Mouse (Mus musculus): ENCODE data around the gene Kifc5b. TPM values are rescaled to one million over a fixed set of nuclear protein-coding genes. Genes with fewer than 3 reads are reported as not detected.

Kifc5b gene
- polyA plus RNA-seq, 1 experiment from 2014 or later: 6.9 TPM

DNA sequence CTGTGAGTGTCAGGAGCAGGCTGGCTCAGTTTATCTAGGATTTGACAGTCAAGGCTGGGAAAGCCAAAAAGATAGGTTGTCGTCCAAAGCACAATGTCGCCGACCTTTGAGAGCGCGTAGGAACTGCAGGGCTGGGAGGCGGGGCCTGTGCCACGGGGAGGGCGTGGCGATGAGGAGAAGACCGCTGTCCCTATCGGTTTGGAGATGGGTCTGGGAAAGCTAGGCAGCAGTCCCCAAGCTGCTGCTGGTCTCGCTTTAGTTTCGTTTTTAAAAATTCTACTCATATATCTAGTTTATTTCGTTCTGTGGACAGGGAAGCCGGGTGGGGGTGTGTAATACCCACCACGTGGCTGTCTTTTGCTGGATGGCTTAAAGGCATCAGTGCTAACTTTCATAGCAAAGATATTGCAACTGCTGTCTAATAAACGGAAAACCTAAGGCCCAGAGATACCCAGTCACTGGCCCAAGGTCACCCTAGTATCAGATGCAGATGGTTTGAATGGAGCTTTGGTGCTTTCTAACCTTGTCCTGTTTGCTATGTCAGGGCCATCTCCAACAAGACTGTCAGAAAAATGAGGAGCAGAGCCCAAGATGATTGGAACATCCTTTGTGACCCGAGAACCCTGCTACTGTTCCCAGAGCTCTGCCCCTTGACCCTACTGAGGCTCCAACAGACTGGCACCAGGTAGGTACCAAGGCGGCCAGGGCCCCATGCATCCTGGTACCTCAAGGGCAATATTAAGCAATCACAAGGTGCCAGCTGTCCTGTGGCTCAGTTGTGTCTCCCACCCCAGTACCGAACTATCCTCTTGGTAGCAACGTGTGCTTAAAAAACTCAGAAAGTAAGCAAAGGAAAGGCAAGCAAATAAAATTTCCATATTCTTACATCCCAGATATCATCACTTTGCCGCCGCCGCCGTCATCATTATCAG, 31.6 kb upstream of the Kifc5b start:
- Histone ChIP-seq H3K27me3 (ENCODE audit: control insufficient read depth, insufficient read depth, low read length) (peaks cover 7% of the 10 kb centered on the region; the same call in 1 of the 2 replicates), H3K4me3 (ENCODE audit: low read length) (peak overlapping the region; percentile 40), H3K27ac (ENCODE audit: low read depth, low read length) (no peak overlapping the region), H3K4me1 (ENCODE audit: control insufficient read depth, insufficient read depth, low read length) (peaks cover 5% of the 10 kb centered on the region), H3K36me3 (ENCODE audit: control insufficient read depth, insufficient read depth, low read length) (no peaks in the 10 kb centered on the region), H3K9ac (ENCODE audit: low read depth, low read length) (peak overlapping the region; percentile 40), H3K9me3 (ENCODE audit: control insufficient read depth, low read length) (no peaks in the 10 kb centered on the region), H3K4me2 (replicated peaks; ENCODE audit: low read depth, low read length) (peak overlapping the region; percentile 43)
- 20% methylated on average over 25 of the region's 25 CpGs for WGBS
- peak; percentile 75 for ATAC-seq (ENCODE audit: low FRiP score, low TSS enrichment)

DNA sequence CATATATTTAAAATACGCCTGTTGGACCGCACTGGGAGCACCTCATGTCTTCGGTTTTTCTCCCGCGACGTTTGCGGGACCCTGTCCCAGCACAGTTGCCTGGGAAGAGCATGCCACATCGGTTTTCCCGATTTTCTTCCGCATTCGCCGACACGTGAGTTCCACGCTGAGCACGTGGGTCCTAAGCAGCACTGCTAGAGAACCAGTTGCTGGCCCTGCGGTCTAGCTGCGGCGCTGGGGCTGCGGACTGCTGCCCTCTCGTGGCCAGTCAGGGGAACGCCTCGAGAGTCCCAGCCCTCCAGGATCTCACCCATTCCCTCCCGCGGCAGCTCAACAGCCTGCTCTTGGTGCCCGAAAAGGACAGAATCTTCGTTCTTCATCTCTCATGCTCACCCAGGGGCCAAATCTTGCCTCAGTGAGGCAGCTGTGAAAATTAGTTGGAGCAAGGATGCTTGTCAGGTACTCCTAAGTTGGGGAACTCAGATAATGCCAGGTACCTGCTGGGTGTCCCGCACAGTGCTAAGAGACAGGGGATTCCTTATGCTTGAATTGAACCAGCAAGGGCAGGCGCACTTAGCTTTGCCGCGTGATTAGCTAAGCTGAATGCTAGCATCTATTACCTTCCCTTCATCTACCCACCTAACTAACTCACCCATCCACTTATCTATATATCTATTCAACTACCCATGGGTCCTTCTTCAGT, 30.7 kb upstream of the Kifc5b start:
- peak overlapping the region; percentile 40 for H3K4me3 ChIP-seq (ENCODE audit: low read length)
- peak; percentile 87 for ATAC-seq (ENCODE audit: low FRiP score, low TSS enrichment)
- H3K27ac ChIP-seq (ENCODE audit: low read depth, low read length): no peak overlapping the region
- WGBS: 9% methylated on average over 30 of the region's 30 CpGs
- H3K9me3 ChIP-seq (ENCODE audit: control insufficient read depth, low read length): no peaks in the 10 kb centered on the region
- H3K4me2 ChIP-seq (replicated peaks; ENCODE audit: low read depth, low read length): peak overlapping the region; percentile 43
- no peaks in the 10 kb centered on the region for H3K36me3 ChIP-seq (ENCODE audit: control insufficient read depth, insufficient read depth, low read length)
- peaks cover 7% of the 10 kb centered on the region; the same call in 1 of the 2 replicates for H3K27me3 ChIP-seq (ENCODE audit: control insufficient read depth, insufficient read depth, low read length)
- H3K4me1 ChIP-seq (ENCODE audit: control insufficient read depth, insufficient read depth, low read length): peaks cover 5% of the 10 kb centered on the region
- H3K9ac ChIP-seq (ENCODE audit: low read depth, low read length): peak overlapping the region; percentile 12; the same call in 1 of the 2 replicates

DNA sequence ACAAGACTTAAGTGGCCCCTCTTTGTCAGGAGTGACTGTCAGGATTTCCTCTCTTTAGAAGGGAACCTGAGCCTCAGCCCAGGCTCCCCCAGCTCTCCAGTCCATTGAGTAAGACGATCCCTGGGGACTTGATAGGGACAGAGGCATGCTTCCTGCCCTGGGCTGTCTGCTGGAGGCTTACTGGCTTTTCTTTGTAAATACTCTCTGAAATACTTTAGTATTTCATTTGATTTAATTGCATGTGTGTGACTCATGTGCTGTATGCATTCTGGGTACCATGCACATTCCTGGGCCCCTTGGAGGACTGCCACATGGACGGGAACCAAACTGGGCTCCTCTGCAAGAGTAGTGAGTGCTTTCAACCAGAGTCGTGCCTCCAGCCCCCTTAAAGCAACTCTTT, 29.0 kb upstream of the Kifc5b start:
- 19% methylated on average over 3 of the region's 3 CpGs for WGBS

DNA sequence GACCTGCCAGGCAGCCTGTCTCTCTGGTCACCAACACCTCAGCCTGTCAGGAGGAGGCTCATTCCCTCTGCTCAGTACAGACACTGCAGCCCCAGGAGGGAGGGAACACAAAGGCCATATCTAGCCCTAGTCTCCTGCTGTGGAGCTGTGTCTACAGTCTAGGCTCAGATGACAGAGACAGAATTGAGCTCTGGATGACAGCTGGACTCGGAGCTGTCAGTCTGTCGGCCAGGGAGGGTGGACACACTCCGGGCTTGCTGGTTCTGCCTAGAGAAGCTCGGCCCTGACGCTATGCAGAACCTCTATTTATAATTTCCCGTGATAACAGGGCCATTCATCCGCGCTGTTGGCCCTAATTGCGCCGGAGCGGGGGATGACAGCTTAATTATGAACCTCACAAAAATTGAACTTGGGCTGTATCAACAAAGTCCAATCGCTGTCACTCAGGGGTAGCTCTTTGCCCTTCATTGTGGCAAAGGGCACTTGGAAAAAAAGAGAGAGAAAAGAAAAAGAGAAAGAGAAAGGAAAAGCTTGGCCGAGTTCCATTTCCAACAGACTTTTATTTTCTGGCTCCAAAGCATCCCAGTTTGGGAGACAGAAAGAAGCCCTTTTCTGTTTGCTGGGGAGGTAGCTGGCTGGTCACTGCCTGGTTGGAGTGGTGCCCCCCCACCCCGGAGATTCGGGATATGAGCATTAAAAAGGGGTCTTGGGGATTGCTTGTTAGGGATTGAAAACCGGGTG, 24.1 kb upstream of the Kifc5b start:
- H3K9me3 ChIP-seq (ENCODE audit: control insufficient read depth, low read length): no peaks in the 10 kb centered on the region; the same call in 1 of the 2 replicates
- no peak overlapping the region for H3K4me2 ChIP-seq (replicated peaks; ENCODE audit: low read depth, low read length)
- WGBS: 47% methylated on average over 16 of the region's 16 CpGs
- ATAC-seq (ENCODE audit: low FRiP score, low TSS enrichment): no peak
- H3K36me3 ChIP-seq (ENCODE audit: control insufficient read depth, insufficient read depth, low read length): no peaks in the 10 kb centered on the region
- no peak overlapping the region for H3K27ac ChIP-seq (ENCODE audit: low read depth, low read length)
- no peak overlapping the region for H3K4me3 ChIP-seq (ENCODE audit: low read length)
- H3K27me3 ChIP-seq (ENCODE audit: control insufficient read depth, insufficient read depth, low read length): no peaks in the 10 kb centered on the region; the same call in 1 of the 2 replicates
- no peak overlapping the region for H3K9ac ChIP-seq (ENCODE audit: low read depth, low read length)
- H3K4me1 ChIP-seq (ENCODE audit: control insufficient read depth, insufficient read depth, low read length): no peaks in the 10 kb centered on the region

More for the DNA sequence above, 29.0 kb upstream of the Kifc5b start:
- Histone ChIP-seq H3K36me3 (ENCODE audit: control insufficient read depth, insufficient read depth, low read length) (no peaks in the 10 kb centered on the region), H3K27me3 (ENCODE audit: control insufficient read depth, insufficient read depth, low read length) (peaks cover 7% of the 10 kb centered on the region; the same call in 1 of the 2 replicates), H3K4me1 (ENCODE audit: control insufficient read depth, insufficient read depth, low read length) (peaks cover 5% of the 10 kb centered on the region), H3K9ac (ENCODE audit: low read depth, low read length) (no peak overlapping the region), H3K4me3 (ENCODE audit: low read length) (no peak overlapping the region), H3K9me3 (ENCODE audit: control insufficient read depth, low read length) (no peaks in the 10 kb centered on the region), H3K4me2 (replicated peaks; ENCODE audit: low read depth, low read length) (no peak overlapping the region), H3K27ac (ENCODE audit: low read depth, low read length) (no peak overlapping the region)
- no peak for ATAC-seq (ENCODE audit: low FRiP score, low TSS enrichment)

DNA sequence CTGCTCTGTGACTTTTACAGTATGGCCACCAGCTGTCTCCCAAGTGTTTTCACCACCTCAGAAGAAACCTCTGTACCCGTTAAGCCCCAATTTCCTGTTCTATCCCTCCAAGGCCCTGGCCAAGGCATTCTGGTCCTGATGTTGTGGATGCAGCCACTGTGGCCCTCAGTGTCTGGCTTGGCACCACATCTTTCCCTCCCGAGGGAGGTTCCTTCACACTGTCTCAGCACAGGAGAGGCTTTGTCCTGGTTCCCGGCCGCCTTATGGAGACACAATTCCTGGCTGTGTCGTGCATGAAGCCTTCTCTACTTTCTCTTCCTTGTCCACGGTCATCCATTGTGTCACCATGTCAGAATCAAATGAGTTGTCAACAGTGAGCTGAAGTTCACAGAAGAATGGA, 23.4 kb upstream of the Kifc5b start:
- WGBS: 60% methylated on average over 6 of the region's 6 CpGs
- H3K4me3 ChIP-seq (ENCODE audit: low read length): no peak overlapping the region
- no peaks in the 10 kb centered on the region; the same call in 1 of the 2 replicates for H3K27me3 ChIP-seq (ENCODE audit: control insufficient read depth, insufficient read depth, low read length)
- no peak overlapping the region for H3K9ac ChIP-seq (ENCODE audit: low read depth, low read length)
- no peaks in the 10 kb centered on the region for H3K4me1 ChIP-seq (ENCODE audit: control insufficient read depth, insufficient read depth, low read length)
- H3K4me2 ChIP-seq (replicated peaks; ENCODE audit: low read depth, low read length): no peak overlapping the region
- H3K9me3 ChIP-seq (ENCODE audit: control insufficient read depth, low read length): no peaks in the 10 kb centered on the region; the same call in 1 of the 2 replicates
- no peak for ATAC-seq (ENCODE audit: low FRiP score, low TSS enrichment)
- H3K27ac ChIP-seq (ENCODE audit: low read depth, low read length): no peak overlapping the region
- H3K36me3 ChIP-seq (ENCODE audit: control insufficient read depth, insufficient read depth, low read length): no peaks in the 10 kb centered on the region

DNA sequence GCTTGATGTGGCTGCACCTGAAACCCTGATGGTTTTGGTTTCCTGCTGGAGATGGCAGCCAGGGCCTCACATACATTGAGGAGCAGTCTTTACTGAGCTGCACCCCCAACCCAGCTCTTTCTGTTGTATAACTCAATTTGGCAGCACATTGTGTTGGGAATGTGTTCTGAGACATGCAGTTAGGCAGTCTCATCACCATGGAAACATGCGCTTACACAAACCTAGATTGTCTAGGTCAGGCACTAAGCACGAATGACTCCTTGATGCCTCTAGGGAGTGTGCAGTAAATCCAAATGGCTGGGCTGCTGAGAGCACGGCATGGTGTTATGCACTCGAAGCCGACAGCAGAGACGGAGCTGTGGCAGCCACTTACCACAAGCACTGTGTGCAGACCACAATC, 22.5 kb upstream of the Kifc5b start:
- no peaks in the 10 kb centered on the region; the same call in 1 of the 2 replicates for H3K27me3 ChIP-seq (ENCODE audit: control insufficient read depth, insufficient read depth, low read length)
- no peak overlapping the region for H3K9ac ChIP-seq (ENCODE audit: low read depth, low read length)
- H3K36me3 ChIP-seq (ENCODE audit: control insufficient read depth, insufficient read depth, low read length): no peaks in the 10 kb centered on the region
- whole genome bisulfite sequencing: 61% methylated on average over 6 of the region's 6 CpGs
- H3K9me3 ChIP-seq (ENCODE audit: control insufficient read depth, low read length): no peaks in the 10 kb centered on the region; the same call in 1 of the 2 replicates
- no peaks in the 10 kb centered on the region for H3K4me1 ChIP-seq (ENCODE audit: control insufficient read depth, insufficient read depth, low read length)
- H3K4me2 ChIP-seq (replicated peaks; ENCODE audit: low read depth, low read length): no peak overlapping the region
- H3K4me3 ChIP-seq (ENCODE audit: low read length): no peak overlapping the region
- ATAC-seq (ENCODE audit: low FRiP score, low TSS enrichment): no peak
- no peak overlapping the region for H3K27ac ChIP-seq (ENCODE audit: low read depth, low read length)

DNA sequence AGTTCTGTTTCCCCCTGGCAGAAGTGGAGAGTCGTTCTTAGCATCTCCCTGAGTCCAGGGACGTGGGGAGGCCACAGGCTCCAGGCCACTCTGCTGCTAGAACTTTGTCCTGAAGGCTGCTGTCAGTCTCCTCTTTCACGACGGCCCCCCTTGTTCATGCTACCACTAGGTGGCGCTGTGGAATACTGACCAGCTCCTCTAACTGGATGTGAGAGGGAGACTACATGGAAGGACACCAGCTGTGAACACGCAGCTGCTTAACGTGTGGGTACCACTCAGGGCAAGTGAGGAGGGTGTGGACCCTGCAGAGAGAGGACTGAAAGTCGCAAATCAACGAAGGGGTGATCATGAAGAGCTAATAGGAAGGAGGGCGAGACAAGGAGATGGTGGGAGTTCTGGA, 21.3 kb upstream of the Kifc5b start:
- Histone ChIP-seq H3K27me3 (ENCODE audit: control insufficient read depth, insufficient read depth, low read length) (no peaks in the 10 kb centered on the region), H3K4me1 (ENCODE audit: control insufficient read depth, insufficient read depth, low read length) (no peaks in the 10 kb centered on the region), H3K27ac (ENCODE audit: low read depth, low read length) (no peak overlapping the region), H3K4me2 (replicated peaks; ENCODE audit: low read depth, low read length) (no peak overlapping the region), H3K9me3 (ENCODE audit: control insufficient read depth, low read length) (no peaks in the 10 kb centered on the region; the same call in 1 of the 2 replicates), H3K36me3 (ENCODE audit: control insufficient read depth, insufficient read depth, low read length) (no peaks in the 10 kb centered on the region), H3K4me3 (ENCODE audit: low read length) (no peak overlapping the region), H3K9ac (ENCODE audit: low read depth, low read length) (no peak overlapping the region)
- ATAC-seq (ENCODE audit: low FRiP score, low TSS enrichment): peak; percentile 61; the same call in 1 of the 2 replicates
- 14% methylated on average over 10 of the region's 10 CpGs for WGBS

DNA sequence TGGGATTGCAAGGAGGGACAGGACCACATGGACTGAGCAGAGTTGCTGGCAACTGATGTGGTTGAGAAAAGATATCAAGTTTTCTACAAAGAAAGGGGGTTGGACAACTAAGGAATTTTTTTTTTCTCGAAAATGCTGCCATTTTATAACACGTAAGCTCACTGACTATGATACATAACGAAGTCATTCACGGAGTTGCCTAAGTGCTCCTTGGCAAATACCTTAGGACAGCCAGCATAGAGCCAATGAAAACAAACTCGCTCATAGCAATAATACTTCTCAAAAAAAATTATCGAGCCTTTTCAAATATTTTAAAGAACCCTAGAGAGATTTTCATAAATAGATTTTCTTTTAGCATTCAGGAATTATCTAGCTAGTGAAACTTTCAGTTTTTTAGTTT, 16.0 kb upstream of the Kifc5b start:
- 84% methylated on average over 6 of the region's 6 CpGs for WGBS
- ATAC-seq (ENCODE audit: low FRiP score, low TSS enrichment): no peak
- no peak overlapping the region for H3K4me2 ChIP-seq (replicated peaks; ENCODE audit: low read depth, low read length)
- no peak overlapping the region for H3K4me3 ChIP-seq (ENCODE audit: low read length)
- H3K27me3 ChIP-seq (ENCODE audit: control insufficient read depth, insufficient read depth, low read length): no peaks in the 10 kb centered on the region
- no peaks in the 10 kb centered on the region for H3K4me1 ChIP-seq (ENCODE audit: control insufficient read depth, insufficient read depth, low read length)
- H3K9ac ChIP-seq (ENCODE audit: low read depth, low read length): no peak overlapping the region
- H3K9me3 ChIP-seq (ENCODE audit: control insufficient read depth, low read length): no peaks in the 10 kb centered on the region
- no peaks in the 10 kb centered on the region for H3K36me3 ChIP-seq (ENCODE audit: control insufficient read depth, insufficient read depth, low read length)
- no peak overlapping the region for H3K27ac ChIP-seq (ENCODE audit: low read depth, low read length)
